Mouse (Mus musculus) CH12.LX (cell line): Measurements from ENCODE around the gene Nadk2.

Experiments used
- MAX ChIP-seq: IDR thresholded peaks from 2 replicates; pipeline ENCODE4 v1.6.1; 2011; ENCODE audit warnings: low read length, improper control_type of control experiment
- POLR2A ChIP-seq: IDR thresholded peaks from 2 replicates; pipeline ENCODE4 v1.6.1; 2011; ENCODE audit warnings: low read depth, mild to moderate bottlenecking, improper control_type of control experiment, low read length
- POLR2AphosphoS2 ChIP-seq: IDR thresholded peaks from 2 replicates; pipeline ENCODE4 v1.6.1; 2011; ENCODE audit warnings: low read depth, low read length, improper control_type of control experiment

GRCm38 (mm10) chr15:9120081-9120480 lies 49.0 kb downstream of the Nadk2 start:
- no peak for TF ChIP-seq POLR2AphosphoS2
- no peak for TF ChIP-seq MAX
- TF ChIP-seq POLR2A, result no peak
